Mouse (Mus musculus) limb, embryonic 12.5 days (tissue): ENCODE data around the gene Med12l. TPM values are rescaled to one million over a fixed set of nuclear protein-coding genes. Genes with fewer than 3 reads are reported as not detected.

Experiments
- ATAC-seq: fragments of 200-750 bp; cut with Nextera tagmentation; 2 replicates; pipeline ENCODE4 v1.8.0; 2017; ENCODE audit warnings: low read depth, moderate TSS enrichment; ENCODE audit not compliant: insufficient number of reproducible peaks, insufficient read depth, low FRiP score, low TSS enrichment
- H3K27ac ChIP-seq: fragments of 300-500 bp; sonication (generic); 2 replicates; pipeline ENCODE4 v1.5.1; 2016; ENCODE audit warnings: mild to moderate bottlenecking, moderate library complexity
- H3K27me3 ChIP-seq: fragments of 300-500 bp; sonication (generic); 2 replicates; pipeline ENCODE4 v1.6.1; 2016; ENCODE audit warnings: mild to moderate bottlenecking, moderate library complexity
- H3K36me3 ChIP-seq: fragments of 300-500 bp; sonication (generic); 2 replicates; pipeline ENCODE4 v1.6.1; 2016; ENCODE audit warnings: mild to moderate bottlenecking, moderate library complexity
- H3K4me1 ChIP-seq: fragments of 300-500 bp; sonication (generic); replicated peaks from 2 replicates; pipeline ENCODE4 v1.6.1; 2016
- H3K4me2 ChIP-seq: fragments of 300-500 bp; sonication (generic); 2 replicates; pipeline ENCODE4 v1.6.1; 2016; ENCODE audit warnings: mild to moderate bottlenecking, moderate library complexity
- H3K4me3 ChIP-seq: fragments of 300-500 bp; sonication (generic); replicated peaks from 2 replicates; pipeline ENCODE4 v1.5.1; 2016; ENCODE audit warnings: mild to moderate bottlenecking
- H3K9ac ChIP-seq: fragments of 300-500 bp; sonication (generic); replicated peaks from 2 replicates; pipeline ENCODE4 v1.6.1; 2016; ENCODE audit warnings: mild to moderate bottlenecking, moderate library complexity
- H3K9me3 ChIP-seq: fragments of 300-500 bp; sonication (generic); 2 replicates; pipeline ENCODE4 v1.6.1; 2016; ENCODE audit warnings: mild to moderate bottlenecking, moderate library complexity
- WGBS: fragments of 180-500 bp; shearing (Covaris S2); methylation state at CpG from one replicate; pipeline ENCODE4 v1.1.7; 2016; 5-methylcytosine and 5-hydroxymethylcytosine counted together
- polyA plus RNA-seq: library from polyadenylated mRNA; unstranded; fragments of >200 nt; fragmentation: Nextera tagmentation; extraction: Ambion mirVana; gene quantifications from 2 replicates; pipeline ENCODE4 v1.2.1, GENCODE M21; 2016

Gene Med12l
- polyA plus RNA-seq, 1 experiment from 2014 or later, result 2.4 TPM

DNA sequence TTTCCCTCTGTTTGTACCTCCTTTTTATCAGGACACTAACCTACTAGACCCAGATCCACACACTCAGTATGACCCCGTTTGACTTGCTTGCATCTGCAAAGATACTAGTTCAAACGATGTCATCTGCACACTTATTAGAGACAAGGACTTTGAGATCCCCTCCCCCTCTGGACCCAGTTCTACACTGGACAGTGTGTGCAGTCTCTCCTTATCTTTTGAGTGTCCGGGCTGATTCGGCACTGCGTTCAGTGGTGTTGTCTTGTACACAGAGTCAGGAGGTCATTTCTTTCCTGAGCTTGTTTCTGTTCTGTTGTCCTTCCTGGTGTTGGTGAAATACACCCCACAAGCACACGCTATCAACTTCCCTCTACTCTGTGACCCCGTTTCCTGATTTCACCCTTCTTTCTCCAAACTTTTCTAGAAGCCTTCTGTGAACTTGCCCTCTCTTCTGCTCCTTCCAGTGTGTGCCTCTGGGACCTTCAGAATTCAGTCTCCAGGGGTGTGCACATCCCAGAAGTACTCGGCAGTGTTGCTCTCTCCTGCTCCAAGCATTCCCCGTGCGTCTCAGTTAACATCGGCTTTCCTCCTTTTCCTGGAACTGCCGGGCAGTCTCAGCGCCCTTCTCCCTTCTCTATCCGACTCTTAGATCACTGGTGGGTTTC is 19.0 kb downstream of the Med12l start:
- no peaks in the 10 kb centered on the region for H3K9me3 ChIP-seq
- WGBS, result 58% methylated on average over 14 of the region's 14 CpGs
- ATAC-seq, result no peak
- no peak overlapping the region for H3K9ac ChIP-seq
- no peak overlapping the region for H3K4me3 ChIP-seq
- no peaks in the 10 kb centered on the region for H3K27me3 ChIP-seq
- H3K4me2 ChIP-seq, result no peak overlapping the region
- no peak overlapping the region for H3K27ac ChIP-seq
- H3K36me3 ChIP-seq, result no peaks in the 10 kb centered on the region
- H3K4me1 ChIP-seq, result peaks cover 3% of the 10 kb centered on the region

DNA sequence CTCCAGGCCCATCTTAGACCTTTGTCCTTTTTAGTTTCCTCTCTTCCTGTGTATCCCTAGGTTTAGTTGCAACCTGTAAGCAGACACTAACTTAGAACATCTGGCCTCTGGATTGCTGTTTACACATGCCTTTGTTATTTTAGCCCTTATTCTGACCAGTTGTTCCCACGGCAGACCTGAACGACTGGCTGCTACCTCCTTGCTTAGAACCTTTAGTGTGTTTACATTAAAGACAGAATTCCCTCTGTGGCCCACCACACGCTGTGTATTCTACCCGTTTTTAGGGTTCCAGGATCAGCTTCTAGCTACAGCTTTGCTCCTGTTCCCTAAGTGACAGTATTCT is 19.5 kb downstream of the Med12l start:
- no peaks in the 10 kb centered on the region for H3K27me3 ChIP-seq
- H3K36me3 ChIP-seq, result no peaks in the 10 kb centered on the region
- H3K27ac ChIP-seq, result no peak overlapping the region
- 15% methylated on average over 4 of the region's 4 CpGs for WGBS
- H3K9ac ChIP-seq, result no peak overlapping the region
- H3K4me2 ChIP-seq, result no peak overlapping the region
- no peak overlapping the region for H3K4me3 ChIP-seq
- ATAC-seq, result no peak
- peaks cover 3% of the 10 kb centered on the region for H3K4me1 ChIP-seq
- no peaks in the 10 kb centered on the region for H3K9me3 ChIP-seq

DNA sequence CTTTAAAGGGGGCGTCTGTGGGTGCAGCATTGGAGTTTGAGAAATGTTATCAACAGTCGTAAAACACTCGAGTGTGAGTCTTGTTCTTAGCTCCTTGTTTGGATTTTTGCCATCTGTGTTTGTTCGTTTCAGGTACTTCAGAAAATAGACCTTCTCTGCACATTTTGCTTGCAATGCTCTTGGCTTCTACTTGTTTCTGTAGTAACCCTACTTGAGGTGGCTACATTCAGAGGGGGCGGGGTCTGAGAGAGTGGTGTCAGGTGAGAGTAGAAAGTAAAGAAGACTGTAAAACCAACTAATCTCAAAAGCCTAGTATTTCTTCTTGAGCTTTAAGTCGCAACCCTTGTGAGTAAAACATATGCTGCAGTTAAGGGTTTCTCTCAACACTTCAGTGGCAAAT is 23.1 kb downstream of the Med12l start:
- no peak overlapping the region for H3K4me3 ChIP-seq
- H3K36me3 ChIP-seq, result no peaks in the 10 kb centered on the region
- no peaks in the 10 kb centered on the region for H3K27me3 ChIP-seq
- WGBS, result 67% methylated on average over 6 of the region's 6 CpGs
- H3K4me2 ChIP-seq, result no peak overlapping the region
- no peak overlapping the region for H3K9ac ChIP-seq
- ATAC-seq, result no peak
- no peak overlapping the region for H3K27ac ChIP-seq
- H3K9me3 ChIP-seq, result no peaks in the 10 kb centered on the region
- H3K4me1 ChIP-seq, result peaks cover 3% of the 10 kb centered on the region

DNA sequence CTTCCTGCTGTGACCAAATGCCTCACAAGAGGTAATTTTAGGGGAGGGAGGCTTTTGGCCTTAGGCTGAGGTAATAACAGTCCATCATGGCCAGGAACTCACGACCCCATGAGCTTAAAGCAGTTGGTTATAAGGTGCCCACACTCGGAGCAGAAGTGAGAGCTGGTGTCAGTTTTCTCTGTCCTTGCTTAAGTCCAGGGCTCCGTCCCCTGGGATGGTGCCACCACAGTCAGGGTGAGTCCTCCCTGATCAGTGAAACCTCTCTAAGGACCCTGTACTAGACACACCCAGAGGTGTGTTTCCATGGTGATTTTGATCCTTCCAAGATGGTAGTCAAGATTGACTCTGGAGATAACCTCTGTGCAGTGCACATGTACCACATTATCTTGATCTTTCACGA is 25.4 kb downstream of the Med12l start:
- no peak for ATAC-seq
- 29% methylated on average over 4 of the region's 4 CpGs for WGBS
- H3K9me3 ChIP-seq, result no peaks in the 10 kb centered on the region
- no peaks in the 10 kb centered on the region for H3K36me3 ChIP-seq
- H3K4me1 ChIP-seq, result no peaks in the 10 kb centered on the region
- H3K27me3 ChIP-seq, result no peaks in the 10 kb centered on the region
- no peak overlapping the region for H3K4me3 ChIP-seq
- H3K9ac ChIP-seq, result no peak overlapping the region
- no peak overlapping the region for H3K27ac ChIP-seq
- no peak overlapping the region for H3K4me2 ChIP-seq

DNA sequence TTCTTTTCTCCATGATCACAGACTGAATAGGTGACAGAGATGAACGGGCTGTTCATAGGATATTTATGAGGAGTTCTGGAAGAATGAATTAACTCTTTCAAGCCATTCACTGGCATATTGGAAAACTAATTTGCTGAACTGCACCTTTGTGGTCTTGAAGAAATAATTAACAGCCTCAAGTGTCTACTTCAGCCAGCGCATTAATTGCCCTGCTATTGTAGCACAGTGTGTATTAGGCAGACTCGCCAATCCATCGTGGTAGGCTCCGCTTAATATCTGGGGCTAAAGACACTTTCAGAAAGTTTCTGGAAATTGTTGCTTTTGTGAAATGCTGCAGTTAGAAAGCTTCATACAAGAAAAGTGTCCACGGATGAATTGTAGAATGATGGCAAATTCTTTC is 35.9 kb downstream of the Med12l start:
- H3K36me3 ChIP-seq, result no peaks in the 10 kb centered on the region
- no peak overlapping the region for H3K4me2 ChIP-seq
- ATAC-seq, result no peak
- H3K27me3 ChIP-seq, result no peaks in the 10 kb centered on the region
- no peaks in the 10 kb centered on the region for H3K9me3 ChIP-seq
- H3K4me3 ChIP-seq, result no peak overlapping the region
- 82% methylated on average over 6 of the region's 6 CpGs for WGBS
- H3K27ac ChIP-seq, result no peak overlapping the region
- no peak overlapping the region for H3K9ac ChIP-seq
- 0 out of 2 replicates have a peak, but pooled peaks cover 3% of the 10 kb centered on the region for H3K4me1 ChIP-seq

DNA sequence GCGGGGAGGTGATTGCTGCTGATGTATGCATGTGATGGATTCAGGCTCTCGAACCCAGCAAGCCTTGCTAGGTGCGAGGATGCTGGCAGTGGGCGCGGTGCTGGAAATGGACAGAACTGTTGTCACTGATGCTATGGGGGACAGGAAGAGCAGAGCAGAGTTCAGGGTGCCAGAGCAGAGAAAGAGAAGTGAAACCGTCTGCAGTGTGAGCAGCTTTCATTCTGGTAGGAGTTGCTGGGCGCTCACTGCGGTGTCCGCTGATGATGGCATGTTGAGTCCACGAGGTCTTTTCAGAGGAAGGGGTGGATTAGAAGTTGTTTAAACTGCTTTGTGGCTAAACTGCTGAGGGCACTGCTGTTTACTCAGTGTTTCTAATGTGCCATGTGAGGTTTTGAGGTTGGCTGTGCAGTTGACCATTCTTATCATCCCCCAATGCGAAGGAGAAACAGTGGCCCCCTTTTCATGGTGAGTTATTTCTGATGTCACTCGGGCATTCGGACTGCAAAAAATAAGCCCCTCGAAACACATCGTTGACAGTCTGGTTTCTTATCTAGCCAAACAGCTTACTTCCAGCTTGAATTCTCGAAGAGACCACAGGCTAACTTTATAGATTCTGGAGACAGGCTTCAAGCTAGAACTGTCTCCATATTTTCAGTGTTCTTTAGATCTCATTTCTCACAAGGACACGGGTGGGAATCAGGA is 49.4 kb downstream of the Med12l start:
- no peaks in the 10 kb centered on the region for H3K36me3 ChIP-seq
- no peak overlapping the region for H3K27ac ChIP-seq
- 87% methylated on average over 17 of the region's 17 CpGs for WGBS
- no peak for ATAC-seq
- no peak overlapping the region for H3K4me2 ChIP-seq
- no peak overlapping the region for H3K9ac ChIP-seq
- H3K27me3 ChIP-seq, result no peaks in the 10 kb centered on the region
- peaks cover 6% of the 10 kb centered on the region for H3K4me1 ChIP-seq
- no peaks in the 10 kb centered on the region for H3K9me3 ChIP-seq
- H3K4me3 ChIP-seq, result no peak overlapping the region

DNA sequence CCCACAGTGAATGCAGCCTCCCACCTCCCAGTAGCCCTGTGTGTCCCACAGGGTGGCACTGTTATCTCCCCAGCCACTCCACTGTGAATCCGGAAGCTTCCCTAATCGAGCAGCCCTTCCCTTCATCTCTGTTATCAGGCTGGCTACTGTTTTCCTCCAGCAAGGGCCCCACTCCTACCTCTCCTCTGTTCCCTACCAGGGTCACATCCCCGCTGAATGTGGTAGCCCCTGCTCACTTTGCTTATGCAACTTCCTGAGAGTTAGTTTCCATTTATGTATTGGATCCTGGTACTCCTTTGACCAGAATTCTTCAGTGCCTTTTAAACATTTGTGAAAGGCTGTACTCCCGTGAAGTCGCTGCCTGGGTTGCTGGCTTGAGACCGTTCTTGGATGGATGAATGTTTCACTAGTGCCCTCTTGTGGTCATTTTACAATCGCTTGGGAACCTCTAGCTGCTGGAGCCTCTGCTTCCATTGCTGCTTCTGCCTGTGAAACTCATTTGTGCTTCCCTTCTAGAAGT is 53.5 kb downstream of the Med12l start:
- ATAC-seq, result peak; percentile 80
- peaks cover 10% of the 10 kb centered on the region for H3K4me1 ChIP-seq
- H3K9me3 ChIP-seq, result no peaks in the 10 kb centered on the region
- WGBS, result 4% methylated on average over 7 of the region's 7 CpGs
- no peaks in the 10 kb centered on the region for H3K36me3 ChIP-seq
- H3K4me2 ChIP-seq, result peak overlapping the region; percentile 30; the same call in 1 of the 2 replicates
- no peak overlapping the region for H3K4me3 ChIP-seq
- H3K27me3 ChIP-seq, result no peaks in the 10 kb centered on the region
- no peak overlapping the region for H3K9ac ChIP-seq
- H3K27ac ChIP-seq, result no peak overlapping the region

DNA sequence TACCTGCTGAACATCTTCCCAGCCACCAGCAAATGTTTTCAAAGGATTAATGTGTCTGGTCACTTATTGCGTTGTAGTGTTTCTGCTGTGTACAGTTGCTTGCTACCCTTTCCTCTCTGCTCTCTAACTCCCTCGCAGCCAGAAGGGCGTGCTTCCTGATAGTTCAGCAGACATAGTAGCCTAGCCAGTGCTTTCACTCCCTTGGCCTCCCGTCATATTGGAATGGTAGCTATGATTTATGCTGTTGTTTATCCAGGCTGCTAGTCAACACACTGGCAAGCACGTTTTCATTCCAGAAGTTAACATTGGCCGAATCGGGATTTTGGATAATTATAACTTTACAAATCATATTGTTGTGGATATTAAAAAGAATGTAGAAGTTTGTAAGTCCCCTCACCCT is 54.5 kb downstream of the Med12l start:
- ATAC-seq, result no peak
- H3K36me3 ChIP-seq, result no peaks in the 10 kb centered on the region
- H3K4me3 ChIP-seq, result no peak overlapping the region
- no peaks in the 10 kb centered on the region for H3K27me3 ChIP-seq
- H3K9me3 ChIP-seq, result no peaks in the 10 kb centered on the region
- WGBS, result 81% methylated on average over 7 of the region's 7 CpGs
- peaks cover 10% of the 10 kb centered on the region for H3K4me1 ChIP-seq
- no peak overlapping the region for H3K4me2 ChIP-seq
- H3K27ac ChIP-seq, result no peak overlapping the region
- H3K9ac ChIP-seq, result no peak overlapping the region

DNA sequence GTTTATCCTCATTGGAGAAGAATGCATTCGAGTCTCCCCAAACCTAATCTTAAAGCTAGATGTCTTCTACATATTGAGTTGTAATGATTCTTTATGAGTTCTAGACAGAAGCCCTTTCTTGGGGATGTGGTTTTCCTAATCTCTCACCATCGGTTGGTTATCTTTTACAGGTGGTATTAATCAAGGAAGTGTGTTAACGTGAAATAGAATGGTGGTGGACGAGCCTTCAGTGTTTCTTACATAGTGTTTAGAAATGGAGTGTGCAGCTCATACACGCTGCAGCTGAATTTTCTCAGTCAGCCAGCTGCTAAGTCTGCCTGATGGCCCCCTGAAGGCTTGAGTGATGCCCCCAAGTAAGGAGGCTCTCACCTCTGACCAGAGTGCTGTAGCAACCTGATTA is 56.5 kb downstream of the Med12l start:
- Histone ChIP-seq H3K27me3 (no peaks in the 10 kb centered on the region), H3K4me1 (peaks cover 22% of the 10 kb centered on the region), H3K4me3 (no peak overlapping the region), H3K27ac (no peak overlapping the region), H3K4me2 (no peak overlapping the region), H3K9me3 (no peaks in the 10 kb centered on the region), H3K36me3 (no peaks in the 10 kb centered on the region), H3K9ac (no peak overlapping the region)
- ATAC-seq, result no peak
- WGBS, result 39% methylated on average over 5 of the region's 5 CpGs

DNA sequence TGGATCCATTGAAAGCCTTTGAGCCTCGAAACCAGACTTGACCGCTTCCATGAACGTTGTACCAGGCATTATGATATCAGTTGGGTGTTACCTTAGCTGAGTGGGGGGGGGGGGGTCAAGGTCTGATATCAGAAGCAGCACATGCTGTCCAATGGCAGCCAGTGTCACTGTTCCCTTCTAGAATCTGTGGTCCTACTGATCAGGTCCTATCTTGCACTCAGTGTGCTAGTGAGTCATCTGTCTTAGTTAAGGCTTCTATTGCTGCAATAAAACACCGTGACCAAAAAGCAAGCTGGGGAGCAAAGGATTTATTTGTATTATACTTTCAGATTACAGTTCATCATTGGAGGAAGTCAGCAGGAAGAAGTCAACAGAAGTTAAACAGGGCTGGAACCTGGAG is 57.8 kb downstream of the Med12l start:
- Histone ChIP-seq H3K9ac (no peak overlapping the region), H3K4me2 (no peak overlapping the region), H3K4me3 (no peak overlapping the region), H3K27ac (no peak overlapping the region), H3K36me3 (no peaks in the 10 kb centered on the region), H3K27me3 (no peaks in the 10 kb centered on the region), H3K9me3 (no peaks in the 10 kb centered on the region), H3K4me1 (peaks cover 24% of the 10 kb centered on the region)
- ATAC-seq, result no peak
- 91% methylated on average over 4 of the region's 4 CpGs for whole genome bisulfite sequencing

DNA sequence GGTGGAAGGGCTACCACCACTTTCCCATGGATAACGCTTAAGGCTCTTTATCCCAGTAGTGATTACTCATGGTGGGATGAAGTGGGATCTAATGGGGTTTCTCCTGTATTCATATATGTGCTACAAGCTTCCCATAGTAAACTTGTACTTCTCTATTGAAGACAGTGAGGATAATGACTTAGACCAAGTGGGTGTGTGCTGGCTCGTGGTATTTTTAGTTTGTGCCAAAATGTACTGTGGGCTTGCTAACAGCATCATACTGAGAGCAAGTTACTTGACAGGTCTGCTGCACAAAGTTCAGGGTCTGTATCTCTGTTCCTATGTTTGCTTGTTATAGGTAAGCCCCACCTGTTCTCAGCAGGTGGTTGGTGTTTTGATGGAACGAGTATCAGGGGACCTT is 60.3 kb downstream of the Med12l start:
- Histone ChIP-seq H3K9ac (no peak overlapping the region), H3K4me2 (no peak overlapping the region), H3K4me1 (0 out of 2 replicates have a peak, but pooled peaks cover 18% of the 10 kb centered on the region), H3K9me3 (no peaks in the 10 kb centered on the region), H3K36me3 (no peaks in the 10 kb centered on the region), H3K4me3 (no peak overlapping the region), H3K27me3 (no peaks in the 10 kb centered on the region), H3K27ac (no peak overlapping the region)
- ATAC-seq, result no peak
- 84% methylated on average over 3 of the region's 3 CpGs for WGBS
